Mouse (Mus musculus) forebrain, embryonic 15.5 days (tissue): ENCODE measurements around the gene Syt9. TPM values are rescaled to one million over a fixed set of nuclear protein-coding genes. Genes with fewer than 3 reads are reported as not detected.
A peak's percentile ranks its signal among the peaks of the same experiment; 100 is the strongest.

Source experiments
- ATAC-seq: fragments of 200-750 bp; cut with Nextera tagmentation; replicated peaks from 2 replicates; pipeline ENCODE4 v1.8.0; 2017; ENCODE audit warnings: mild to moderate bottlenecking, moderate TSS enrichment, moderate library complexity
- H3K27ac ChIP-seq: fragments of 300-500 bp; sonication (generic); replicated peaks from 2 replicates; pipeline ENCODE4 v1.5.1; 2015; ENCODE audit warnings: mild to moderate bottlenecking, inconsistent platforms
- H3K27me3 ChIP-seq: fragments of 300-500 bp; sonication (generic); 2 replicates; pipeline ENCODE4 v1.6.1; 2015; ENCODE audit warnings: inconsistent platforms
- H3K36me3 ChIP-seq: fragments of 300-500 bp; sonication (generic); 2 replicates; pipeline ENCODE4 v1.6.1; 2015; ENCODE audit warnings: mild to moderate bottlenecking, inconsistent platforms
- H3K4me1 ChIP-seq: fragments of 300-500 bp; sonication (generic); 2 replicates; pipeline ENCODE4 v1.6.1; 2015; ENCODE audit warnings: inconsistent platforms
- H3K4me2 ChIP-seq: fragments of 300-500 bp; sonication (generic); replicated peaks from 2 replicates; pipeline ENCODE4 v1.6.1; 2015; ENCODE audit warnings: mild to moderate bottlenecking, inconsistent platforms
- H3K4me3 ChIP-seq: fragments of 300-500 bp; sonication (generic); 2 replicates; pipeline ENCODE4 v1.5.1; 2015; ENCODE audit warnings: mild to moderate bottlenecking, inconsistent platforms
- H3K9ac ChIP-seq: fragments of 300-500 bp; sonication (generic); replicated peaks from 2 replicates; pipeline ENCODE4 v1.6.1; 2015; ENCODE audit warnings: mild to moderate bottlenecking, inconsistent platforms
- H3K9me3 ChIP-seq: fragments of 300-500 bp; sonication (generic); 2 replicates; pipeline ENCODE4 v1.6.1; 2016; ENCODE audit warnings: inconsistent platforms
- WGBS: fragments of 180-500 bp; shearing (Covaris S2); methylation state at CpG from one replicate; pipeline ENCODE4 v1.1.7; 2015; ENCODE audit warnings: mixed read lengths; 5-methylcytosine and 5-hydroxymethylcytosine counted together
- polyA plus RNA-seq: library from polyadenylated mRNA; unstranded; fragments of >200 nt; fragmentation: Nextera tagmentation; extraction: Ambion mirVana; gene quantifications from 2 replicates; pipeline ENCODE4 v1.2.1, GENCODE M21; 2015

Syt9 gene
- polyA plus RNA-seq, 1 experiment from 2014 or later, result 7.6 TPM

GRCm38 (mm10) chr7:107521411-107521810, 150.9 kb downstream of the Syt9 start:
- no peak overlapping the region for H3K4me3 ChIP-seq
- peaks cover 12% of the 10 kb centered on the region for H3K4me1 ChIP-seq
- no peak overlapping the region for H3K9ac ChIP-seq
- H3K4me2 ChIP-seq, result no peak overlapping the region
- H3K27me3 ChIP-seq, result no peaks in the 10 kb centered on the region
- H3K27ac ChIP-seq, result no peak overlapping the region
- no peaks in the 10 kb centered on the region for H3K9me3 ChIP-seq
- ATAC-seq, result no peak
- H3K36me3 ChIP-seq, result no peaks in the 10 kb centered on the region
- 89% methylated on average over 6 of the region's 6 CpGs for WGBS

- peak; percentile 72; the same call in 1 of the 2 replicates for ATAC-seq
- 6% methylated on average over 1 of the region's 1 CpGs for WGBS
Measured at GRCm38 (mm10) chr7:107526299-107526698, 155.8 kb downstream of the Syt9 start.

DNA sequence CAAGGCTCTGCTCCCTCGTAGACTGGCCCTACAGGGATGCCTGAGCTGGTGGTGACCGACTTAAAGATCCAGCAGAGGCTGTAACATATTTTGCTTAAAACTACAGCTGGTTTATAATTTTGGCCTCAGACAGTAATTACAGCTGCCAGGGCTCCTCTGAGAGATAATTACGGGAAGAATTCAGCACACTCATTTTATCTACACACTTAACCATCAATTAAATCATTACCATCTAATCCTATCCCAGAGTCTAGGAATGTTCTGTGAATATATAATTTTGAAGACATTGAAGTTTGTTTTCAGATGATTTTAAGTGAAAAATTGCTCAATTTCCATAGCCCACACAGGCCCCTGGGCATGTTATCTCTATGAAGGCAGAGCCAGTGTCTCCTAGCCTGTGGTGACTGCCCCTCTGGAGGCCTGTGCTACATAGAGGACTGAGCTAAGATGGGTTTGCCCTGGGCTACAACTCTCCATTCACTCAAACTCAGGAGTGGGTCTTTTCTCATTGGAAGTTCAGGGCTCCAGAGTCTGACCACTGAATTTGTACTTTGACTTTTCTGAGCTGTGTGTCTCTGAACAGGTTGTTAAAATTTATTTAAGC, 157.7 kb downstream of the Syt9 start:
- no peaks in the 10 kb centered on the region for H3K27me3 ChIP-seq
- H3K4me3 ChIP-seq, result no peak overlapping the region
- ATAC-seq, result peak; percentile 53
- no peak overlapping the region for H3K9ac ChIP-seq
- no peak overlapping the region for H3K4me2 ChIP-seq
- H3K9me3 ChIP-seq, result no peaks in the 10 kb centered on the region
- H3K27ac ChIP-seq, result no peak overlapping the region
- no peaks in the 10 kb centered on the region for H3K36me3 ChIP-seq
- WGBS, result 57% methylated on average over 3 of the region's 3 CpGs
- H3K4me1 ChIP-seq, result no peaks in the 10 kb centered on the region

More at GRCm38 (mm10) chr7:107526299-107526698, 155.8 kb downstream of the Syt9 start:
- no peak overlapping the region for H3K4me2 ChIP-seq
- no peaks in the 10 kb centered on the region for H3K9me3 ChIP-seq
- H3K4me3 ChIP-seq, result no peak overlapping the region
- no peaks in the 10 kb centered on the region for H3K4me1 ChIP-seq
- no peak overlapping the region for H3K27ac ChIP-seq
- no peak overlapping the region for H3K9ac ChIP-seq
- H3K27me3 ChIP-seq, result no peaks in the 10 kb centered on the region
- H3K36me3 ChIP-seq, result no peaks in the 10 kb centered on the region

GRCm38 (mm10) chr7:107529364-107529763, 158.8 kb downstream of the Syt9 start:
- no peak overlapping the region for H3K27ac ChIP-seq
- H3K9ac ChIP-seq, result no peak overlapping the region
- H3K9me3 ChIP-seq, result no peaks in the 10 kb centered on the region
- H3K4me1 ChIP-seq, result no peaks in the 10 kb centered on the region
- H3K36me3 ChIP-seq, result no peaks in the 10 kb centered on the region
- no peaks in the 10 kb centered on the region for H3K27me3 ChIP-seq
- no peak for ATAC-seq
- H3K4me3 ChIP-seq, result no peak overlapping the region
- WGBS, result 84% methylated on average over 5 of the region's 5 CpGs
- H3K4me2 ChIP-seq, result no peak overlapping the region

- Histone ChIP-seq H3K27me3 (no peaks in the 10 kb centered on the region), H3K4me1 (no peaks in the 10 kb centered on the region), H3K27ac (no peak overlapping the region), H3K9me3 (no peaks in the 10 kb centered on the region), H3K9ac (no peak overlapping the region), H3K4me3 (no peak overlapping the region), H3K36me3 (no peaks in the 10 kb centered on the region), H3K4me2 (no peak overlapping the region)
- WGBS, result 81% methylated on average over 4 of the region's 4 CpGs
- no peak for ATAC-seq
Measured at GRCm38 (mm10) chr7:107535311-107535710, 164.8 kb downstream of the Syt9 start.

DNA sequence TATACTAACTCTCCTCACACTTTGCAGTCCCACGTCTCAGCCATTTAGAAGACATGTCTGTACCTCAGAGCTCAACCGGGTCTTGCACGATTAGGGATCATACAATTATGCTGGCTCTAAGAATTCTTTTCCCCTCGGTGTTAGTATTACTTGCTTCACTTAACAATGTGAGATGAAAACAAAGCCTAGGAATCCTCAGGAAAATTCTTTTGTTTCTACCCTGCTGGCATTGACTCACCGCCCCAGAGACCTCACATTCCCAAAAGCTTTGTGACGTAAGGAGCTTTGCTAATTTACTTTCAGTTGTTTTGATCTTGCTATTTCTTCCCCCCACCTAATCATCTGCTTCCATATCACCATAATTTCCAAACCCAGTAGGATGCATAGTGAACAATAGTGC, 166.0 kb downstream of the Syt9 start:
- Histone ChIP-seq H3K36me3 (no peaks in the 10 kb centered on the region), H3K9me3 (no peaks in the 10 kb centered on the region), H3K4me1 (no peaks in the 10 kb centered on the region), H3K4me2 (no peak overlapping the region), H3K4me3 (no peak overlapping the region), H3K27ac (no peak overlapping the region), H3K27me3 (no peaks in the 10 kb centered on the region), H3K9ac (no peak overlapping the region)
- WGBS, result 22% methylated on average over 6 of the region's 6 CpGs
- ATAC-seq, result no peak

- Histone ChIP-seq H3K4me2 (no peak overlapping the region), H3K9me3 (no peaks in the 10 kb centered on the region), H3K36me3 (no peaks in the 10 kb centered on the region), H3K27me3 (no peaks in the 10 kb centered on the region), H3K9ac (no peak overlapping the region), H3K4me1 (no peaks in the 10 kb centered on the region), H3K27ac (no peak overlapping the region), H3K4me3 (no peak overlapping the region)
- 63% methylated on average over 4 of the region's 4 CpGs for WGBS
- ATAC-seq, result no peak
Measured at GRCm38 (mm10) chr7:107540034-107540433, 169.5 kb downstream of the Syt9 start.

- no peaks in the 10 kb centered on the region for H3K9me3 ChIP-seq
- H3K4me2 ChIP-seq, result no peak overlapping the region
- 43% methylated on average over 1 of the region's 1 CpGs for WGBS
Measured at GRCm38 (mm10) chr7:107545011-107545410, 174.5 kb downstream of the Syt9 start.

GRCm38 (mm10) chr7:107547872-107548271, 177.3 kb downstream of the Syt9 start:
- no peaks in the 10 kb centered on the region for H3K9me3 ChIP-seq
- WGBS, result 94% methylated on average over 3 of the region's 3 CpGs
- ATAC-seq, result no peak
- no peaks in the 10 kb centered on the region for H3K27me3 ChIP-seq
- H3K36me3 ChIP-seq, result no peaks in the 10 kb centered on the region
- no peak overlapping the region for H3K4me3 ChIP-seq
- H3K4me2 ChIP-seq, result no peak overlapping the region
- H3K4me1 ChIP-seq, result no peaks in the 10 kb centered on the region
- no peak overlapping the region for H3K27ac ChIP-seq
- H3K9ac ChIP-seq, result no peak overlapping the region

More at GRCm38 (mm10) chr7:107545011-107545410, 174.5 kb downstream of the Syt9 start:
- H3K27ac ChIP-seq, result no peak overlapping the region
- no peaks in the 10 kb centered on the region for H3K4me1 ChIP-seq
- H3K36me3 ChIP-seq, result no peaks in the 10 kb centered on the region
- H3K9ac ChIP-seq, result no peak overlapping the region
- H3K27me3 ChIP-seq, result no peaks in the 10 kb centered on the region
- ATAC-seq, result no peak
- no peak overlapping the region for H3K4me3 ChIP-seq

GRCm38 (mm10) chr7:107553461-107553860, 182.9 kb downstream of the Syt9 start:
- Histone ChIP-seq H3K9ac (no peak overlapping the region), H3K4me3 (no peak overlapping the region), H3K4me2 (no peak overlapping the region), H3K27me3 (no peaks in the 10 kb centered on the region), H3K27ac (no peak overlapping the region), H3K9me3 (no peaks in the 10 kb centered on the region), H3K36me3 (no peaks in the 10 kb centered on the region), H3K4me1 (no peaks in the 10 kb centered on the region)
- 80% methylated on average over 1 of the region's 1 CpGs for WGBS
- ATAC-seq, result no peak

DNA sequence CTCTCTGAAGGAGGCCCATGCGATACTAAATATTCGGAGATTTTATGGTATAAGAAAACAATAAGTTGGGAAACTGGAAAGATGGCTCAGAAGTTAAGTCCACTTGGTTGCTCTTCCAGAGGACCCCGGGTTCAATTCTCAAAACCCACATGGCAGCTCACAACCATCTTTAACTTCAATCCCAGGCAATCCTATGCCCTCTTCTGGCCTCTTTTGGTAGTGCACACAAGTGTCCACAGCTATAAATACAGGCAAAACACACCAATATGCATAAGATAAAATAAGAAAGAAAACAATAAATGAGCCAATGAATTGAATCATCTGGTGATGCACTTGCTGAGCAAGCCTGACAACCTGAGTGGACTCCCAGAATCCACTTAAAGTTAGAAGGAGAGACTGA, 185.4 kb downstream of the Syt9 start:
- no peaks in the 10 kb centered on the region for H3K4me1 ChIP-seq
- H3K9me3 ChIP-seq, result no peaks in the 10 kb centered on the region
- H3K4me3 ChIP-seq, result no peak overlapping the region
- no peak for ATAC-seq
- H3K36me3 ChIP-seq, result no peaks in the 10 kb centered on the region
- 90% methylated on average over 3 of the region's 3 CpGs for WGBS
- H3K27me3 ChIP-seq, result no peaks in the 10 kb centered on the region
- H3K9ac ChIP-seq, result no peak overlapping the region
- no peak overlapping the region for H3K4me2 ChIP-seq
- no peak overlapping the region for H3K27ac ChIP-seq

DNA sequence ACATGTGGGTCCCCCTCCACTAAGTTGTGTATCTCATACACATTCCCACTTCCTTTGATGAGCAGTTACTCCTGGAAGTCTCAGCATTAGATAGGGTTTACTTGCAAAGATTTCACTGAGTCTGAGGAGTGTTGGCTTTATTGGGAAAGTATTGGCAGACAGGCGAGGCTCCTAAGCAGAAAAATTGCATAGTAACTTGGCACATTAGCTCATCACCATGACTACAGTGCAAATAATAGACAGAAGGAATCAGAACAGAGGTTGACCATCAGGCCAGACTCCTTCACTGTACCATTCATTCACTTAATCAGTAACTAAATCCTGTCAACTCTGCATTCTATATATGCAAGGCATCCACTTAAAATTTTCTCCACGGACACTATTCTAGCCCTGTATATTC, 190.1 kb downstream of the Syt9 start:
- Histone ChIP-seq H3K36me3 (no peaks in the 10 kb centered on the region), H3K9me3 (no peaks in the 10 kb centered on the region), H3K4me2 (no peak overlapping the region), H3K27ac (no peak overlapping the region), H3K9ac (no peak overlapping the region), H3K4me1 (no peaks in the 10 kb centered on the region), H3K27me3 (no peaks in the 10 kb centered on the region), H3K4me3 (no peak overlapping the region)
- ATAC-seq, result no peak
- 76% methylated on average over 2 of the region's 2 CpGs for WGBS

- no peak for ATAC-seq
- Histone ChIP-seq H3K27ac (no peak overlapping the region), H3K4me2 (no peak overlapping the region), H3K36me3 (no peaks in the 10 kb centered on the region), H3K9ac (no peak overlapping the region), H3K4me3 (no peak overlapping the region), H3K27me3 (no peaks in the 10 kb centered on the region), H3K4me1 (no peaks in the 10 kb centered on the region), H3K9me3 (no peaks in the 10 kb centered on the region)
- WGBS, result 83% methylated on average over 3 of the region's 3 CpGs
Measured at GRCm38 (mm10) chr7:107561584-107561983, 191.1 kb downstream of the Syt9 start.
